Mouse (Mus musculus): ENCODE measurements around the gene Gm5640.
"Not testable (repeated sequence)": the region's sequence is repeated elsewhere in the genome, so short reads cannot be mapped to it uniquely, and the experiment has no call there.

The Gm5640 gene

DNA sequence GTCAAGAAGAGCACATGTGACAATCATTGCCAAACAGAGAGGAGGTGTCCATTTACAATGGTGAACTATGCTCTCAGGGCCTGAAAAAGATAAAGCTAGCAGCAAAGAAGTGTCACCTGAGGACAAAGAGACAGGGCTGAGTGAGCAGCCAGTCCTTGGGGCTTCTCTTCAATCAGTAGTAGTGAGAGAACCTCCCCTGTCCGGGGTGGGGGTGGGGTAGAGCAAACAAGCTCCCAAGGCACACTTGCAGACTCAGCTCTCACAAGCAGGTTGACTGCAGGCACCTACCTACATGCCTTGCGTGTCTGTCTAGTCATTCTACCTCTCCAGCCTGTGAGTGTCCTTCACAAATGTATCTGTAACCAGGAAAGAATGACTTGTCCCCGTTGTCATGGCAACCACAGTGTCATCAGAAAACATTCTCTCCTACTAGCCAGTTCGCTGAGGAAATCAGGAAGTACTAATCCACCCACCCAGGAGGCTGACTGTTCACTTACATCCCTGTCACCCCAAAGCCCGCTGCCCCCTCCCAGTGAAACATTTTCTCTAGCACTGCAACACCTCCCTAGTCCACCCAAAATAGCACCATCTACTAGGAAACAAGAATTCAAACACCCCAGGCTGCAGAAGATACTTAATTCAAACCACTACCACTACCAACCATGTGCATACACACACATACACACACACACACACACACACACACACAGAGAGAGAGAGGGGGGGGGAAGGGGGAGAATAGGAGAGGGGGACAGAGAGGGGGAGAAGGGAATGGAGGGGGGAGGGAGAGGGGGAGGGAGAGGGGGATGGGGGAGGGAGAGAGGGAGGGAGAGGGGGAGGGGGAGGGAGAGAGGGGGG is at the start of gene Gm5640:
Gm5640 (minus strand) TSS at position 170 of the 858 bp plus-strand sequence.
- not testable (repeated sequence) for DNase-seq (ENCODE audit: low read depth)

DNA sequence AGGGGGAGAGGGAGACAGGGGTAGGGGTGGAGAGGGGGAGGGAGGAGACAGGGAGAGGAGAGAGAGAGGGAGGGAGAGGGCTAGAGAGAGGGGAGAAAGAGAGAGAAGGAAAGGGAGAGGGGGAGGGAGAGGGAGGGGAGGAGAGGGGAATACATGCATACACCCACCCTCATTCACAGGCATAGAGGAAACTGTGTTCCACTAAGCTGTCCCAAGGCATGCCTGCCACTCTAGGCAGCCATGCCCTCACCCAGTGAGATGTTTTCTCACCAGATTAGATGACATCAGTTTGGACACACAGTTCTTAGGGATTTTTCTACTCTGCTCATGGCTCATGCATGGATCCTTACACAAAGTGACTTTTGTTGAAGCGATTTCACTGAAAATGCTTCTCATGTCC is 958 bp upstream of the Gm5640 start:
- not testable (repeated sequence) for DNase-seq (ENCODE audit: low read depth)

GRCm38 (mm10) chrX:74592379-74592778 is 53.1 kb downstream of the Gm5640 start, which contains the start of gene Olfr1325:
Gene Olfr1325 (plus strand): TSS chrX:74592679.
- DNase-seq (ENCODE audit: low read depth): no peak
